Comparison of ENCODE assay signal across 8 mouse cellular contexts in the genomic region with DNA sequence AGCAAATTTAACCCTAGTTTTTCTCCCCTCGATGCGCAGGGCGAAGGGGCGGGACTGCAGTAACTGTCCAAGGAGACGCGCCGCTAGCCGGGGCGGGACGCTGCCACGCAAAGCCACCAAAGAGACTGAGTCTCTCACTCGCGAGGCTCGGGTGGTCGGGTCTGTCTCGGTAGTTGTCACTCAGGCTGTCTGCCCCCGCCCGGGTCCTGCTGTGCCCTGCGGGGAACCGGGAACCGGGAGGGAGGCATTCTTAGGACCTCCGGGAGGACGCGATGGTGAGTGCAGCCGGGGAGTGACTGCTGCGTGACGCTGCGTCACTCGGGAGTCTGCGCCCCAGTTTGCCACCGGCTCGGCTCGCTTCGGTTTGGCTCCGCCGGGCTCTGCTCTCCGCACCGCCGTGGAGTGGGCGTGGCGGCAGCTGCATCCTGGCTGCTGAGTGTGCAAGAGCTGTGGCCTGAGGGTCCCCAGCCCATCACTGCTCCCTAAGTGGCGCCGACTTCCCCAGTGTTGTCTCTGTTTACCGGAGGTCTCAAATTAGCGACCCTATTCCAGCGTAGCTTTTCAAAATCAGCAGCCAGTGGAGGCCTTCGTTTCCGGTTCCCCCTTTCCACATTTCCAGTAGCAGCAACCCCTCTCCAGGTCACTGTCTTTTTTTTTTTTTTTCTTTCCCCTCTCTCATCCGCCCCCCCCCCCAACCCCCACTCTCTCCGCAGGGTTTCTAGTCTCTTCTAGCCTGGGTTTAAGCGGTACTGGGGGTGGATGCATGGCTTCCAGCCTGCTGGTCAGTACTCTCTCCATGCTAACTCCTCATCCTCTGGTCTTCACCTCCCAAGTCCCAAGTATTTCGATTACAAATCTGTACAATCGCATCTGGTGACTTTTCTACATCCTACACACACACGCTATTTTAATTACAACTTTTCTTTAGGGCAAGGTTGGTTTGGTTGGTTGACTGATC. TPM values are rescaled to one million over a fixed set of nuclear protein-coding genes. Genes with fewer than 3 reads are reported as not detected.
DNase-seq lines count a peak whose midpoint lies in the region; ATAC-seq and TF ChIP-seq lines count a peak whose summit lies in the region.

No protein-coding gene starts in this region.

- peak overlapping the region; percentile 69 for H3K27ac ChIP-seq in forebrain, postnatal 0 days (ENCODE audit: low read depth, low read length)
- peak overlapping the region; percentile 85 for H3K27ac ChIP-seq in hindbrain, embryonic 16.5 days (ENCODE audit: low read depth, low read length)
- H3K27ac ChIP-seq in limb, embryonic 12.5 days: no peak overlapping the region
- H3K27ac ChIP-seq in midbrain, embryonic 13.5 days: peak overlapping the region; percentile 79
- H3K27ac ChIP-seq in stomach, postnatal 0 days (replicated peaks): no peak overlapping the region

- H3K27me3 ChIP-seq in forebrain, postnatal 0 days (ENCODE audit: insufficient read depth, low read length): no peaks in the 10 kb centered on the region
- no peaks in the 10 kb centered on the region for H3K27me3 ChIP-seq in hindbrain, embryonic 16.5 days (replicated peaks; ENCODE audit: control insufficient read depth, insufficient read depth, low read length)
- 0 out of 2 replicates have a peak, but pooled peaks cover 3% of the 10 kb centered on the region for H3K27me3 ChIP-seq in limb, embryonic 12.5 days
- 0 out of 2 replicates have a peak, but pooled peaks cover 2% of the 10 kb centered on the region for H3K27me3 ChIP-seq in midbrain, embryonic 13.5 days
- H3K27me3 ChIP-seq in stomach, postnatal 0 days (ENCODE audit: control insufficient read depth, insufficient read depth, low read length): no peaks in the 10 kb centered on the region

- WGBS in forebrain, postnatal 0 days: 2% methylated on average over 53 of the region's 54 CpGs
- WGBS in hindbrain, embryonic 16.5 days: 2% methylated on average over 48 of the region's 54 CpGs
- WGBS in limb, embryonic 12.5 days: 2% methylated on average over 53 of the region's 54 CpGs
- WGBS in midbrain, embryonic 13.5 days: 2% methylated on average over 54 of the region's 54 CpGs
- WGBS in stomach, postnatal 0 days: 2% methylated on average over 51 of the region's 54 CpGs

- H3K9me3 ChIP-seq in forebrain, postnatal 0 days (ENCODE audit: low read length): no peaks in the 10 kb centered on the region
- peaks cover 4% of the 10 kb centered on the region for H3K9me3 ChIP-seq in hindbrain, embryonic 16.5 days (ENCODE audit: control insufficient read depth, low read length)
- H3K9me3 ChIP-seq in limb, embryonic 12.5 days: peaks cover 7% of the 10 kb centered on the region
- H3K9me3 ChIP-seq in midbrain, embryonic 13.5 days: peaks cover 7% of the 10 kb centered on the region; the same call in 1 of the 2 replicates
- no peaks in the 10 kb centered on the region for H3K9me3 ChIP-seq in stomach, postnatal 0 days (ENCODE audit: control insufficient read depth, low read length)

- no peaks in the 10 kb centered on the region for H3K4me1 ChIP-seq in forebrain, postnatal 0 days (ENCODE audit: insufficient read depth)
- peaks cover 4% of the 10 kb centered on the region; the same call in 1 of the 2 replicates for H3K4me1 ChIP-seq in hindbrain, embryonic 16.5 days (ENCODE audit: control insufficient read depth, insufficient read depth, low read depth, low read length)
- H3K4me1 ChIP-seq in limb, embryonic 12.5 days (replicated peaks): peaks cover 6% of the 10 kb centered on the region; the same call in 1 of the 2 replicates
- peaks cover 8% of the 10 kb centered on the region; the same call in 1 of the 2 replicates for H3K4me1 ChIP-seq in midbrain, embryonic 13.5 days (replicated peaks)
- no peaks in the 10 kb centered on the region for H3K4me1 ChIP-seq in stomach, postnatal 0 days (replicated peaks; ENCODE audit: control insufficient read depth, insufficient read depth)

- ATAC-seq in forebrain, postnatal 0 days: peak; percentile 97
- ATAC-seq in hindbrain, embryonic 16.5 days: peak; percentile 91
- ATAC-seq in limb, embryonic 12.5 days (ENCODE audit: insufficient number of reproducible peaks, insufficient read depth, low FRiP score, low TSS enrichment, low read depth): peak; percentile 74; the same call in 1 of the 2 replicates
- peak; percentile 93 for ATAC-seq in midbrain, embryonic 13.5 days
- peak; percentile 74 for ATAC-seq in stomach, postnatal 0 days (ENCODE audit: low FRiP score, low TSS enrichment)

- peak; percentile 12 for DNase-seq in kidney, adult 18-20 months
- no peak for DNase-seq in kidney, adult 9 months
- peak; percentile 61 for DNase-seq in cerebellum, adult 11-12 months
- DNase-seq in forebrain, postnatal 0 days: peak; percentile 85
- peak; percentile 78 for DNase-seq in stomach, postnatal 0 days (ENCODE audit: low spot score)

- TF ChIP-seq CTCF in forebrain, postnatal 0 days (IDR thresholded peaks at IDR 0.05; ENCODE audit: low read depth): no peak
- TF ChIP-seq CTCF in stomach, postnatal 0 days (IDR thresholded peaks at IDR 0.05; ENCODE audit: low read depth): peak; percentile 17; the same call in 1 of the 2 replicates

- peak overlapping the region; percentile 50 for H3K4me3 ChIP-seq in forebrain, postnatal 0 days (ENCODE audit: low read depth, low read length)
- peak overlapping the region; percentile 66 for H3K4me3 ChIP-seq in hindbrain, embryonic 16.5 days (ENCODE audit: low read length)
- peak overlapping the region; percentile 63 for H3K4me3 ChIP-seq in limb, embryonic 12.5 days (replicated peaks)
- H3K4me3 ChIP-seq in midbrain, embryonic 13.5 days (replicated peaks): peak overlapping the region; percentile 66
- peak overlapping the region; percentile 59 for H3K4me3 ChIP-seq in stomach, postnatal 0 days (ENCODE audit: low read depth, low read length)

- TF ChIP-seq EP300 in stomach, postnatal 0 days (optimal IDR thresholded peaks at IDR 0.05): no peak

- H3K36me3 ChIP-seq in forebrain, postnatal 0 days (ENCODE audit: insufficient read depth): no peaks in the 10 kb centered on the region
- no peaks in the 10 kb centered on the region for H3K36me3 ChIP-seq in hindbrain, embryonic 16.5 days (ENCODE audit: control insufficient read depth, insufficient read depth, low read length)
- no peaks in the 10 kb centered on the region for H3K36me3 ChIP-seq in limb, embryonic 12.5 days
- no peaks in the 10 kb centered on the region for H3K36me3 ChIP-seq in midbrain, embryonic 13.5 days
- H3K36me3 ChIP-seq in stomach, postnatal 0 days (ENCODE audit: control insufficient read depth, insufficient read depth, low read length): no peaks in the 10 kb centered on the region

- peak overlapping the region; percentile 65 for H3K9ac ChIP-seq in forebrain, postnatal 0 days
- peak overlapping the region; percentile 81 for H3K9ac ChIP-seq in hindbrain, embryonic 16.5 days (ENCODE audit: low read depth, low read length)
- peak overlapping the region; percentile 74 for H3K9ac ChIP-seq in limb, embryonic 12.5 days (replicated peaks)
- peak overlapping the region; percentile 81 for H3K9ac ChIP-seq in midbrain, embryonic 13.5 days (replicated peaks)
- H3K9ac ChIP-seq in stomach, postnatal 0 days (ENCODE audit: low read length): peak overlapping the region; percentile 68

- H3K4me2 ChIP-seq in forebrain, postnatal 0 days (ENCODE audit: low read depth): peak overlapping the region; percentile 63
- peak overlapping the region; percentile 77 for H3K4me2 ChIP-seq in hindbrain, embryonic 16.5 days (ENCODE audit: low read length)
- peak overlapping the region; percentile 90 for H3K4me2 ChIP-seq in limb, embryonic 12.5 days
- H3K4me2 ChIP-seq in midbrain, embryonic 13.5 days (replicated peaks): peak overlapping the region; percentile 85
- peak overlapping the region; percentile 96 for H3K4me2 ChIP-seq in stomach, postnatal 0 days (replicated peaks; ENCODE audit: low read depth)

RNA-seq across cellular contexts. Expression of gene Pigyl, which starts 8.3 kb away (rescaled TPM):
- total RNA-seq in forebrain, postnatal 0 days (2014; rRNA removed): 27.8 and 35.2 TPM in 2 replicates
- polyA plus RNA-seq in forebrain, postnatal 0 days (2015; fragmentation: Nextera tagmentation; extraction: Ambion mirVana): 112 and 143 TPM in 2 replicates
- 89.8 and 97.6 TPM in 2 replicates for polyA plus RNA-seq in hindbrain, embryonic 16.5 days (2015; fragmentation: Nextera tagmentation; extraction: Ambion mirVana)
- polyA plus RNA-seq in limb, embryonic 12.5 days (2016; fragmentation: Nextera tagmentation; extraction: Ambion mirVana): 64.7 and 66.7 TPM in 2 replicates
- 79.4 and 88.3 TPM in 2 replicates for polyA plus RNA-seq in midbrain, embryonic 13.5 days (2015; fragmentation: Nextera tagmentation; extraction: Ambion mirVana)
- polyA plus RNA-seq in stomach, postnatal 0 days (2015; fragmentation: Nextera tagmentation; extraction: Ambion mirVana): 99.2 and 106 TPM in 2 replicates

RNA-seq across cellular contexts. Expression of gene Zfp872, which starts 22.9 kb away (rescaled TPM):
- 0.14 and 0.15 TPM in 2 replicates for total RNA-seq in forebrain, postnatal 0 days (2014; rRNA removed)
- polyA plus RNA-seq in forebrain, postnatal 0 days (2015; fragmentation: Nextera tagmentation; extraction: Ambion mirVana): 0.16 and 0.26 TPM in 2 replicates
- 0.79 and 1.1 TPM in 2 replicates for polyA plus RNA-seq in hindbrain, embryonic 16.5 days (2015; fragmentation: Nextera tagmentation; extraction: Ambion mirVana)
- 0.09 and 0.16 TPM in 2 replicates for polyA plus RNA-seq in limb, embryonic 12.5 days (2016; fragmentation: Nextera tagmentation; extraction: Ambion mirVana)
- polyA plus RNA-seq in midbrain, embryonic 13.5 days (2015; fragmentation: Nextera tagmentation; extraction: Ambion mirVana): 0.22 and 0.24 TPM in 2 replicates
- 0.47 and 0.61 TPM in 2 replicates for polyA plus RNA-seq in stomach, postnatal 0 days (2015; fragmentation: Nextera tagmentation; extraction: Ambion mirVana)

RNA-seq across cellular contexts. Expression of gene Acp5, which starts 29.5 kb away (rescaled TPM):
- 3.9 TPM in 1 of 2 replicates, not detected in the other for total RNA-seq in forebrain, postnatal 0 days (2014; rRNA removed)
- 0.41 and 0.88 TPM in 2 replicates for polyA plus RNA-seq in forebrain, postnatal 0 days (2015; fragmentation: Nextera tagmentation; extraction: Ambion mirVana)
- polyA plus RNA-seq in hindbrain, embryonic 16.5 days (2015; fragmentation: Nextera tagmentation; extraction: Ambion mirVana): 0.49 and 1.5 TPM in 2 replicates
- polyA plus RNA-seq in limb, embryonic 12.5 days (2016; fragmentation: Nextera tagmentation; extraction: Ambion mirVana): 7.7 and 9.9 TPM in 2 replicates
- polyA plus RNA-seq in midbrain, embryonic 13.5 days (2015; fragmentation: Nextera tagmentation; extraction: Ambion mirVana): 0.42 and 0.64 TPM in 2 replicates
- 41.5 and 42.9 TPM in 2 replicates for polyA plus RNA-seq in stomach, postnatal 0 days (2015; fragmentation: Nextera tagmentation; extraction: Ambion mirVana)

RNA-seq across cellular contexts. Expression of gene Elof1, which starts 48.0 kb away (rescaled TPM):
- 122 and 137 TPM in 2 replicates for total RNA-seq in forebrain, postnatal 0 days (2014; rRNA removed)
- polyA plus RNA-seq in forebrain, postnatal 0 days (2015; fragmentation: Nextera tagmentation; extraction: Ambion mirVana): 165 and 170 TPM in 2 replicates
- polyA plus RNA-seq in hindbrain, embryonic 16.5 days (2015; fragmentation: Nextera tagmentation; extraction: Ambion mirVana): 192 TPM in 2 replicates
- polyA plus RNA-seq in limb, embryonic 12.5 days (2016; fragmentation: Nextera tagmentation; extraction: Ambion mirVana): 192 and 199 TPM in 2 replicates
- polyA plus RNA-seq in midbrain, embryonic 13.5 days (2015; fragmentation: Nextera tagmentation; extraction: Ambion mirVana): 185 and 190 TPM in 2 replicates
- 119 TPM in 2 replicates for polyA plus RNA-seq in stomach, postnatal 0 days (2015; fragmentation: Nextera tagmentation; extraction: Ambion mirVana)

Comparison
In these comparisons a context has a peak if more than half of its experiments do, and no peak if none do; other contexts are left out.
1. H3K27ac ChIP-seq: peak in forebrain, postnatal 0 days (single experiment), hindbrain, embryonic 16.5 days (single experiment) and midbrain, embryonic 13.5 days (single experiment); none in limb, embryonic 12.5 days (single experiment) and stomach, postnatal 0 days (single experiment).
2. Peak in every context shown above with its lines, with median percentiles within 50 percentile points of each other: ATAC-seq, H3K4me2 ChIP-seq, H3K4me3 ChIP-seq and H3K9ac ChIP-seq.